Mouse (Mus musculus) left cerebral cortex, postnatal 36 days (tissue): ENCODE data around the gene Olfr45. TPM values are rescaled to one million over a fixed set of nuclear protein-coding genes. Genes with fewer than 3 reads are reported as not detected.
"Not testable (repeated sequence)": the region's sequence is repeated elsewhere in the genome, so short reads cannot be mapped to it uniquely, and the experiment has no call there.

Source experiments
- DNase-seq, 2 experiments: peaks; one replicate each; pipeline ENCODE4 v3.0.0; 2021 to 2022; ENCODE audit warnings: low spot score in 2 of 2, mixed read lengths in 1 of 2
- intact Hi-C: fragments of 180-260 bp; cut with DNase I; formaldehyde crosslinking; loops from one replicate; pipeline ENCODE4 v1.15.1; 2025
- total RNA-seq, 2 experiments: library from RNA; stranded (reverse); gene quantifications; 2 replicates each; pipeline ENCODE4 v1.2.3; 2021

Gene Olfr45
- not detected for total RNA-seq

GRCm38 (mm10) chr7:140681651-140682050 is at the start of gene Olfr45:
Gene Olfr45, plus strand, starts transcription at chr7:140681951.
- intact Hi-C loops: loop anchor here (1.0 kb wide), 1 partner anchor 35 kb away; the partner anchor contains the start of gene Olfr53

GRCm38 (mm10) chr7:140646152-140646551 is 35.6 kb upstream of the Olfr45 start, which contains the start of gene Olfr53:
Gene Olfr53, plus strand, starts transcription at chr7:140646452.
- intact Hi-C loops: loop anchor here (1.0 kb wide), 1 partner anchor 36 kb away; no protein-coding TSS in a partner anchor
- DNase-seq: no peak

More at GRCm38 (mm10) chr7:140681651-140682050, at the start of gene Olfr45:
- no peak for DNase-seq

GRCm38 (mm10) chr7:140659630-140660029 is 22.1 kb upstream of the Olfr45 start, which contains the start of gene Olfr539:
Gene Olfr539, plus strand, starts transcription at chr7:140659930.
- no peak for DNase-seq
- intact Hi-C loops: no loop called here

GRCm38 (mm10) chr7:140670693-140671092 is 11.1 kb upstream of the Olfr45 start:
- DNase-seq, intact Hi-C loops: not testable (repeated sequence)

- intact Hi-C loops: no loop called here
- DNase-seq: no peak
Observed at GRCm38 (mm10) chr7:140675863-140676262, 5.9 kb upstream of the Olfr45 start.

- DNase-seq, intact Hi-C loops: not testable (repeated sequence)
Observed at GRCm38 (mm10) chr7:140679591-140679990, 2.2 kb upstream of the Olfr45 start.

- intact Hi-C loops: no loop called here
- no peak for DNase-seq
Observed at GRCm38 (mm10) chr7:140696967-140697366, 15.2 kb downstream of the Olfr45 start, which contains the start of gene Olfr541. Gene Olfr541, plus strand, starts transcription at chr7:140697267.

GRCm38 (mm10) chr7:140706348-140706747 is 24.6 kb downstream of the Olfr45 start:
- intact Hi-C loops: no loop called here
- DNase-seq: no peak

GRCm38 (mm10) chr7:140707536-140708284 is 26.0 kb downstream of the Olfr45 start:
- intact Hi-C loops: no loop called here
- DNase-seq: no peak

- DNase-seq: peak; percentile 22 to 55
- intact Hi-C loops: no loop called here
Observed at GRCm38 (mm10) chr7:140717155-140718055, 35.7 kb downstream of the Olfr45 start.

GRCm38 (mm10) chr7:140721095-140721494 is 39.3 kb downstream of the Olfr45 start:
- DNase-seq: no peak

GRCm38 (mm10) chr7:140725558-140725957 is 43.8 kb downstream of the Olfr45 start:
- DNase-seq: no peak
- intact Hi-C loops: no loop called here

More at GRCm38 (mm10) chr7:140721095-140721494, 39.3 kb downstream of the Olfr45 start:
- intact Hi-C loops: no loop called here

- intact Hi-C loops: loop anchor here (10.0 kb wide), 1 partner anchor 578 kb away; the partner anchor contains the start of gene Sprn
- no peak for DNase-seq
Observed at GRCm38 (mm10) chr7:140733162-140733561, 51.4 kb downstream of the Olfr45 start.

Other genes starting within 250 kb of the Olfr45 start
- gene Olfr533, start 218.6 kb upstream of the Olfr45 start, total RNA-seq: not detected
- gene Olfr535, start 197.7 kb upstream of the Olfr45 start, total RNA-seq: not detected
- gene Olfr536, start 174.6 kb upstream of the Olfr45 start, total RNA-seq: not detected
- not detected for gene Olfr538, start 114.1 kb upstream of the Olfr45 start, total RNA-seq
- gene Olfr46, start 80.7 kb upstream of the Olfr45 start, total RNA-seq: under 1 TPM; 0.05 to 0.36 TPM
- not detected for gene Olfr61, start 53.0 kb upstream of the Olfr45 start, total RNA-seq
- not detected for gene Olfr53, start 35.5 kb upstream of the Olfr45 start, total RNA-seq
- under 1 TPM in 1 of 2 experiments, not detected in 1; 0.07 TPM for gene Olfr539, start 22.0 kb upstream of the Olfr45 start, total RNA-seq
- not detected for gene Olfr541, start 15.3 kb downstream of the Olfr45 start, total RNA-seq
- gene Cyp2e1, start 81.8 kb downstream of the Olfr45 start, total RNA-seq: not detected
- gene Syce1, start 105.9 kb downstream of the Olfr45 start, total RNA-seq: under 1 TPM; 0.22 to 0.54 TPM
- gene Zfp941, start 140.2 kb downstream of the Olfr45 start, total RNA-seq: 10 to 100 TPM; 22.2 to 31.0 TPM
- gene Urah, start 153.1 kb downstream of the Olfr45 start, total RNA-seq: 1 to 10 TPM; 2.1 to 8.4 TPM
- gene Scgb1c1, start 163.6 kb downstream of the Olfr45 start, total RNA-seq: not detected
- not detected for gene Odf3, start 165.9 kb downstream of the Olfr45 start, total RNA-seq
- 1 to 10 TPM in 1 of 2 experiments, not detected in 1; 2.3 TPM for gene Gm45785, start 174.4 kb downstream of the Olfr45 start, total RNA-seq
- 10 to 100 TPM; 68.2 to 68.7 TPM for gene Ric8a, start 175.0 kb downstream of the Olfr45 start, total RNA-seq
- 10 to 100 TPM; 22.5 to 27.3 TPM for gene Bet1l, start 175.6 kb downstream of the Olfr45 start, total RNA-seq
- gene Psmd13, start 200.0 kb downstream of the Olfr45 start, total RNA-seq: 100 to 1,000 TPM; 106 to 113 TPM
- 10 to 100 TPM; 73.1 to 78.5 TPM for gene Sirt3, start 200.4 kb downstream of the Olfr45 start, total RNA-seq
- not detected for gene Cox8b, start 218.5 kb downstream of the Olfr45 start, total RNA-seq
- under 1 TPM; 0.47 to 0.54 TPM for gene Nlrp6, start 239.0 kb downstream of the Olfr45 start, total RNA-seq